Mouse (Mus musculus) cerebellum, adult 2 months (tissue): ENCODE data around the gene BC051019.

Source experiments
- CTCF ChIP-seq: fragments of 200-500 bp; IDR thresholded peaks from 2 replicates; pipeline ENCODE4 v1.5.1; 2011; ENCODE audit warnings: low read depth, mild to moderate bottlenecking, control low read depth, low read length, moderate library complexity, borderline replicate concordance; ENCODE audit not compliant: insufficient read depth
- POLR2A ChIP-seq: fragments of 200-500 bp; IDR thresholded peaks from 2 replicates; pipeline ENCODE4 v1.6.1; 2011; ENCODE audit warnings: low read length, control low read depth, borderline replicate concordance; ENCODE audit not compliant: insufficient read depth

GRCm38 (mm10) chr7:109722618-109723017 is 1.0 kb downstream of the BC051019 start:
- no peak for TF ChIP-seq CTCF
- TF ChIP-seq POLR2A = no peak
